Mouse (Mus musculus) adrenal gland, adult 18-20 months (tissue): ENCODE measurements at regions not wholly inside any gene's neighbourhood (a gene's known extent, or its start where the extent isn't known, plus 50 kb on each side); places are given as distances from the start of the nearest gene placed in this dataset.
A peak's percentile ranks its signal among the peaks of the same experiment; 100 is the strongest.

Source experiments
- DNase-seq, 2 experiments: peaks; one replicate each; pipeline ENCODE4 v3.0.0; 2021 to 2022; ENCODE audit warnings: low spot score in 2 of 2

- no peak for DNase-seq
Measured at GRCm38 (mm10) chr2:48407876-48408275, 406.0 kb upstream of the Acvr2a start.

DNA sequence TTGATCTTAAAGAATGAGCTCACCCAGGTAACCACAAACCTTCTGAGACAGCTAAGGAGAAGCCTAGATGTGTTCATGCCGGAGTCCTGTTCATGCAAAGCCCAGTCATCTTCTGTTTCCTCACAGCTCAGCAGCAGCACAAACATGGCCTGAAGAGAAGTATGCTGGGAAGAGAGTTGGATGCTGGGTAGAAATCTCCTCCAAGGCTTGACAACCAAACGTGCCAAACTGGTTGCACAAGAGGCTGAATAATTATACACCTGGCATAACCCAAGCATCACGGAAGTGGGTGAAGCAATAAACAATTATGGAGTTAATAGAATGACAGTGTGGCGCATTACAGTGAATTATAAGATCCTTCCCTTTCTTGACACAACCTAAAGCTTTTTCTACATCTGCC, 404.0 kb upstream of the Acvr2a start:
- DNase-seq, result no peak

DNA sequence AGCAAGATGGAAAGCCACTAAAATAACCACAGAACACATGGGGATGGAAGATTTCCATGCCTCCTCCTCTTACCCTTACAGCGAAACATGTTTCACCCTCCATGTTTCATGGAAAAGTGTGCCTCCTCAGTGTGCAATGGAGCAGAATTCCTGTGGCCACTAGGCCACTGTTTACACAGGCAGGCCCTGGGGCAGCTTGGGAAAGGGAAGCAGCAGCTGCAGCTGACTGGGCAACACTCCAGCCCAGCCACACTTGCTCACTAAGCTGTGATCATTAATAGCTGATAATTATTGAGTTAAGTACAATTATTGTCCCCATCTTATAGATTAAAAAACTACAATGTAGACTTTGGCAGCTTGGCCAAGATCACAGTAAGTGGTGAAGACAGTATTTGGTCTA, 402.5 kb upstream of the Acvr2a start:
- DNase-seq, result no peak

DNA sequence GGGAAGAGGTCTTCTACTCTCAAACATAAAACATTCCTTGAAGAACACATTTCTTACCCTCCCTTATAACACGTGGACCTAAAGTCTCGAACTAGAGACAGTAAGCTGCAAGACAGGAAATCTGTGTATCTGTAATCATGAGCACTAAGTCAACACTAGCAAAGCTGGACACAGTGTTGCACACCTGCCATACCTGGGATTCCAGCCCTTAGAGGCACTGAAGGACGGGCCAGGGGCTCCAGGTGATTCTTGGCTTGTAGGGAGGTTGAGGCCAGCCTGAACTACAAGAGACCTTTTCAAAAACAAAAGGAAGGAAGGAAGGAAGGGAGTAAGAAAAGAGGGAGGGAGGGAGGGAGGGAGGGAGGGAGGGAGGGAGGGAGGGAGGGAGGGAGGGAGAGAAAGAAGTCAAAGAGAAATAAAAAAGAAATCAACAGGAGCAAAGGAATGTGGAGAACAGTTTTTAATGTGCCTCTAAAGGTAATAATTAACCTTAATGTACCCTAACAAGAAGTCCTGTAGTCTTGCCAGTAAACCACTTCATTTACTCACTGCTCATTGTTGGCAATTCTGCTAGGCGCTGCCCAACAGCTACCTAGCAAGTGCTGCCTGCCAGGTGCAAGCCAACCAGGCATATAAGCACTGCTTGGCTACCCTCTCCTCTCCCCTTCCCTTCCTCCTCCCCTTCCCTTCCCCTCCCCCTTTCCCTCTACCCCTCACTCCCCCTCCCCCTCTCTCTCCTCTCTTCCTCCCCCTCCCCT, 401.0 kb upstream of the Acvr2a start:
- no peak for DNase-seq

- DNase-seq, result no peak
Measured at GRCm38 (mm10) chr2:48414596-48415481, 399.1 kb upstream of the Acvr2a start.

DNA sequence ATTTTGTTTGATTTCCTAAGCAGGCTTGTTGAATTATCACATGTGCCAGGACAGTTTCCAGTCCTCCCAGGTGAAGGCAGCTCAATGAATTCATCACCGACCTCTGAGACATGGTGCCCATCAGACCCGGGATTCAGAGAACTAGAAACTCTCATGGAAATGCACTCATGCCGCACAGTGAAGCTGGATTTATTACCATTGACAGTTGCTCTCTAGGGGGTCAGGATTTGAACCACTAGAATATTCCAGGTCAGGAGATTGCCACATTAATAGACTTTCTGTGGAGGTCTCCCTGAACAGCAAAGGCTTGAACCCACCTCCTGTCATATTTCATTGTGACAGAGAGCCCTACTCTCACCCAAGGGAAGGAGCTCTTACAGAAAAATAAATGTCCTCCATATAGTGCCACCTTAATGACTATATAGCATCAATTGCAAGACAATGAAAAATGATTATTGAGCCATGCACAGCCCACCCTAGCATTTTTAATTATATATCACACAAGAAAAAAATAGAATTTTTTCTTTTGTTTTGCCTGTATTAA, 397.6 kb upstream of the Acvr2a start:
- DNase-seq, result no peak

DNA sequence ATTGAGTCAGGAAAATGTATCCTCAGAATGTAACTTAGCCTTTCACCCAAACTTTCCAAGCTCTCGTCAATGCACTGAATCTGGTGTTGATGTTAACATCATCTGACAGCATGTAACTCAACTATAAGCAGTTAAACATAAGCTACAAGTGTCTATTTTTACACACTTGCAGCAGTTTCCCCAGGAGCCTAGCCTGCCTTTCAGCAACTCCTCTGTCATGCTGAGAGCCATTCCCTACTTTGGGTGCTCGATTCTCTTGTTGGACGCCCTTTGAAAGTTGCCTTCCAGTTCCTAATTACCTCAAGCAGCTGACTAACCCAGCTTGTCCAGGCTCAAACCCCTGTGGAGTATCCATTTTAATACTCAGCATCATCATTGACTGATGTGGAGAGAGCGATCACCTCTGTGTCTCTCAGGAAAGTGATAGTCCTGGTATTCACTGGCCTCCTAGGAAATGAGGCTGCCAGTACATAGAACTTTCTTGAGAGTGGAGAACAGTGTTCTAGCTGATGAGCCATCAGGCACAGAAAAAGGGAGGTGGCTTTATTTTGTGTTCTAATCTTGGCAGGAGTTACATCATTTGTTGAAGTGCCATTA, 396.8 kb upstream of the Acvr2a start:
- no peak for DNase-seq

GRCm38 (mm10) chr2:48420791-48421190, 393.1 kb upstream of the Acvr2a start:
- DNase-seq, result no peak

GRCm38 (mm10) chr2:48423861-48424442, 390.0 kb upstream of the Acvr2a start:
- no peak for DNase-seq

DNA sequence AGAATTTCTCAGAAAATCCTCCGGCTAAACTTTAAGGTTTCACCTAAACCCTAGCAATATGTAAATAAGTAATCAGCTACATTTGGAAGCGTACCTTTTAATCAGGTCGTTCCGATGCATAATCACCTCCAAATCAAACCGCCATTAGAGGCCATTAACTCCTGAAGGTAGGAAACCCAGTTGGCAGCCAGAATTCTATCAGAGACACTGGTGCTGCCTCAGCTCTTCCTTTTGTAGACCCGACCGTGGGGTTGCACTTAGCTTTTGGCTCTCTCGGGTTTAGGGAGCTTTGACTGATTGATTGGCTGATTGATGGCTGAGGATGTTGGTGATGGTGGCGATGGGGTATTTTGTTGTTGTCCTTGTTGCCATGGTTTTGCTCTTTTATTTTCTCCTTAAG, 389.3 kb upstream of the Acvr2a start:
- no peak for DNase-seq

- DNase-seq, result no peak
Measured at GRCm38 (mm10) chr2:48425200-48426090, 388.5 kb upstream of the Acvr2a start.

- no peak for DNase-seq
Measured at GRCm38 (mm10) chr2:48432545-48432944, 381.4 kb upstream of the Acvr2a start.

GRCm38 (mm10) chr2:48441296-48441990, 372.5 kb upstream of the Acvr2a start:
- DNase-seq, result peak in 1 of 2 experiments; percentile 30

- peak; percentile 32 to 47 for DNase-seq
Measured at GRCm38 (mm10) chr2:48441991-48442544, 371.8 kb upstream of the Acvr2a start.

- no peak for DNase-seq
Measured at GRCm38 (mm10) chr2:48445898-48446604, 367.9 kb upstream of the Acvr2a start.

- DNase-seq, result no peak
Measured at GRCm38 (mm10) chr2:48446617-48447016, 367.3 kb upstream of the Acvr2a start.

- no peak for DNase-seq
Measured at GRCm38 (mm10) chr2:48449165-48449842, 364.6 kb upstream of the Acvr2a start.
